Mouse (Mus musculus) thymus, postnatal 14 days (tissue): Measurements from ENCODE around the gene Kctd2.
"Not testable (repeated sequence)": the region's sequence is repeated elsewhere in the genome, so short reads cannot be mapped to it uniquely, and the experiment has no call there.

Experiments
- DNase-seq: peaks from one replicate; pipeline ENCODE4 v3.0.0; 2021

Gene Kctd2

DNA sequence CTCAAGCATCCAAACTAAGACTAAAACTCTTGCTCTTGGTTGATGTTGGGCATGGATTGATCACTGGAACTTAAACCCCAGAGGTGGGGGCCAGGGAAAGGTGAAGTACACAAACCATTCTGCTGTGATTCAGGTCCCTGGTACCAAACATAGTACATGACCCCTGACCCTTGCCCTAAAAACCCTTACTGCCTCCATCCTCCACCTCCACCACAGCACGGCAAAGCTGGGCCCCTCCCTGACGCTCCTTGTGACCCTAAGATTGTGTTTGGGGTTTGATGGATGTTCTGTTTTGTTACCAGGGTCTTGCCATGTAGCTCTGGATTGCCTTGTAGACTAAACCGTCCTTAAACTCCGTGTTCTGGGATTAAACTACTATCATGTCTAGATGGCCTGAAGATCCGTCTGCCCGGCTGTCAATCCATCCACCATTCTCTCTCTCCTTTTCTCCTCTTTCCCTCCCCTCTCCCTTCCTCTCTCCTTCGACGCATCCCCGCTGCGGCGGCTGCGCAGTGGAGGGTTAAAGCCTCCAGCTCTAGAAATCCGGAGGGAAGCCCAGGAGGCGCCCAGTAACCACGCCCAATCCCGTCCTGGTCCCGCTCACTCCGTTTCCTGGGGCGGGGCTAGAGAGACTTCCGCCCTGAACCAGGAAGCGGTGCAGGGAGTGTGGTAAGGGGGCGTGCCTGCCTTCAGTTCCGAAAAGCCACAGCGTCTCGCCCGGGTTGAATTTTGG, 55.3 kb downstream of the Kctd2 start, which contains the start of gene Armc7:
Gene Armc7, plus strand, starts transcription at position 643 of the 733 bp plus-strand sequence.
- peak; percentile 95 for DNase-seq

DNA sequence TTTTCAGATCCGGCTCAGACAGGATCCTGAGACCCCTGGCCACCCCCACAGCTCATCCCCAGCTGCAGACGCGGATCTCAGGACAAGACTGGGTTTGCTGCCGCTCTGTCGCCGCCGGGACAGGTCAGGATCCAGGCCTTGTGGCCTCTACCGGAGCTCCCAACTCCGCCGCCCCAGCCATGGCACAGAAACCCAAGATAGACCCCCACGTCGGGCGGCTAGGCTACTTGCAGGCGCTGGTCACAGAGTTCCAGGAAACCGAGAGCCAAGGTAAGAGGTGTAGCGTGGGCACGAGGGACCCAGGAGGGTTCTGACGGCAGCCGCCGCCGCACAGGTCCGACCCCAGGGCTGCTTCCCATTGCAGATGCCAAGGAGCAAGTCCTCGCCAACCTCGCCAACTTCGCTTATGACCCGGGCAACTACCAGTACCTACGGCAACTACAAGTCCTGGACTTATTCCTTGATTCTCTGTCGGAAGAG, 55.9 kb downstream of the Kctd2 start:
- DNase-seq: no peak

DNA sequence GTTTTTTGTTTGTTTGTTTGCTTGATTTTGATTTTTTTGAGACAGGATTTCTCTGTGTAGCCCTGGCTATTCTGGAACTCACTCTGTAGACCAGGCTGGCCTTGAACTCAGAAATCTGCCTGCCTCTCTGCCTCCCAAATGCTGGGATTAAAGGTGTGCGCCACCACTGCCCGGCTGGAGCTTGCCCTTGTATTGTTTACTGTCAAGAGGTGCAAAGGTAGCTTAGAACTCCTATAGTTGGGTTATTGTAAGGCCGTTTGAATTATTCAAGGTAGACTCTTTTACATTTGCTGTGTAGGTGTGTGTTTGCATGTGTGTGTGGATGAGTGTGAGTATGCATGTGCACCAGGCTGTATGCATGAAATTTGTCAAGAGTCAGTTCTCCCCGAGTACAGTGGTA, 56.7 kb downstream of the Kctd2 start:
- DNase-seq: not testable (repeated sequence)

DNA sequence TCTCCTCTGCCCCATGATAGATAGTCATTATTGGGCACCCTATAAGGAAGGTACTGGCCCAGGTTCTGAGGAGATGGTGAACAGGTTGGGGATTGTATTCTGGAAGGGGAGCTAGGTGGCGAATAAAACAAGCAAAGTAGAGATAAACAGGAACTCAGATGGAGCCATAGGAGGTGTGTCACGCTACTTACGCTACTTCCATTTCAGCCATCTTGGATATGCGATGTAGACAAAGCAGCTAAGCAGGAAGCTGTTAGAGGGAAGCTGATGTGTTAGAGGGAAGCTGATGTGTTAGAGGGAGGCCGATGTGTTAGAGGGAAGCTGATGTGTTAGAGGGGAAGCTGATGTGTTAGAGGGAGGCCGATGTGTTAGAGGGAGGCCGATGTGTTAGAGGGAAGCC, 57.5 kb downstream of the Kctd2 start:
- DNase-seq: not testable (repeated sequence)

DNA sequence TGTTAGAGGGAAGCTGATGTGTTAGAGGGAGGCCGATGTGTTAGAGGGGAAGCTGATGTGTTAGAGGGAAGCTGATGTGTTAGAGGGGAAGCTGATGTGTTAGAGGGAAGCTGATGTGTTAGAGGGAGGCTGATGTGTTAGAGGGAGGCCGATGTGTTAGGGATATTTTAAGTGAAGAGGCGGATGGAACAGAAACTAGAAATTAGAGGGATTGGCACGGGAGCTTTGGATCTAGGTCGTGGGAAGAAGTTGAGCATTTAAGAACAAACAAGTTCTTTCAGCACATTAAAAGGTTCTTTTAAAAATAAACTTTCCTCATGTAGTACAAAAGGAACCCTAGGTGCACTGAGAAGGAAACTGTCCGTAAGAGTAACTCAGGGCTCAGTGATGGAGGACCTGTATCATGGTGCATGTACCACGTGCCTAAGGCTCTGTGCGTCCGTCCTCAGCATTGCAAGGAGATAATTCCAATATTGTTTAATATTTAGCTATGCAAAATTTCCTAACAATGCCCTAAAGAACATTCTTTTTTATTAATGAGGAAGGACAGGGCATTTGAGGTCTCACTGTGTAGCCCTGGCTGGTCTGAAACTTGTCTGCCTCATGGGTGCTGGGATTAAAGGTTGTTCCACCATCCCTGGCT, 58.5 kb downstream of the Kctd2 start:
- no peak for DNase-seq
